ENCODE assay signal across 8 mouse cellular contexts in genomic region chr4:82508281-82508687, GRCm38 (mm10).
A peak's percentile ranks its signal among the peaks of the same experiment; 100 is the strongest.
DNase-seq lines count a peak whose midpoint lies in the region; ATAC-seq lines count a peak whose summit lies in the region.

No protein-coding gene starts in this region.

- ATAC-seq in embryonic facial prominence, embryonic 13.5 days (ENCODE audit: insufficient number of reproducible peaks, insufficient read depth, low FRiP score, low TSS enrichment, low read depth) = no peak
- no peak for ATAC-seq in hindbrain, embryonic 15.5 days (ENCODE audit: low FRiP score, low read depth)
- no peak for ATAC-seq in liver, embryonic 13.5 days (ENCODE audit: low read depth)

- H3K4me1 ChIP-seq in embryonic facial prominence, embryonic 13.5 days = peaks cover 56% of the 10 kb centered on the region
- H3K4me1 ChIP-seq in hindbrain, embryonic 15.5 days (replicated peaks) = peaks cover 36% of the 10 kb centered on the region
- H3K4me1 ChIP-seq in liver, embryonic 13.5 days (replicated peaks) = peaks cover 26% of the 10 kb centered on the region

- no peaks in the 10 kb centered on the region for H3K36me3 ChIP-seq in embryonic facial prominence, embryonic 13.5 days
- H3K36me3 ChIP-seq in hindbrain, embryonic 15.5 days = no peaks in the 10 kb centered on the region
- no peaks in the 10 kb centered on the region for H3K36me3 ChIP-seq in liver, embryonic 13.5 days

- no peaks in the 10 kb centered on the region for H3K27me3 ChIP-seq in embryonic facial prominence, embryonic 13.5 days
- H3K27me3 ChIP-seq in hindbrain, embryonic 15.5 days = 0 out of 2 replicates have a peak, but pooled peaks cover 8% of the 10 kb centered on the region
- H3K27me3 ChIP-seq in liver, embryonic 13.5 days = peaks cover 99% of the 10 kb centered on the region

- H3K9ac ChIP-seq in embryonic facial prominence, embryonic 13.5 days = peak overlapping the region; percentile 100
- H3K9ac ChIP-seq in hindbrain, embryonic 15.5 days = peak overlapping the region; percentile 56
- peak overlapping the region; percentile 57; the same call in 1 of the 2 replicates for H3K9ac ChIP-seq in liver, embryonic 13.5 days

- no peaks in the 10 kb centered on the region for H3K9me3 ChIP-seq in embryonic facial prominence, embryonic 13.5 days
- H3K9me3 ChIP-seq in hindbrain, embryonic 15.5 days = no peaks in the 10 kb centered on the region
- no peaks in the 10 kb centered on the region for H3K9me3 ChIP-seq in liver, embryonic 13.5 days (replicated peaks)

- peak overlapping the region; percentile 100 for H3K27ac ChIP-seq in embryonic facial prominence, embryonic 13.5 days
- peak overlapping the region; percentile 100 for H3K27ac ChIP-seq in hindbrain, embryonic 15.5 days (replicated peaks)
- H3K27ac ChIP-seq in liver, embryonic 13.5 days = peak overlapping the region; percentile 68

- H3K4me3 ChIP-seq in embryonic facial prominence, embryonic 13.5 days = peak overlapping the region; percentile 97
- H3K4me3 ChIP-seq in hindbrain, embryonic 15.5 days = peak overlapping the region; percentile 58
- peak overlapping the region; percentile 64 for H3K4me3 ChIP-seq in liver, embryonic 13.5 days (replicated peaks)

- H3K4me2 ChIP-seq in embryonic facial prominence, embryonic 13.5 days = peak overlapping the region; percentile 89
- H3K4me2 ChIP-seq in hindbrain, embryonic 15.5 days = peak overlapping the region; percentile 100
- peak overlapping the region; percentile 65 for H3K4me2 ChIP-seq in liver, embryonic 13.5 days

- peak; percentile 94 for DNase-seq in heart, adult 11 months
- no peak for DNase-seq in heart, adult 9 months (ENCODE audit: low spot score in 2 of 2)
- DNase-seq in liver, embryonic 13.5 days = no peak
- DNase-seq in c-Kit-positive CD71-positive TER-119-positive erythroid progenitor cells, embryonic 14.5 days (ENCODE audit: low spot score) = no peak
- no peak for DNase-seq in frontal cortex, postnatal 10 days (ENCODE audit: low spot score in 2 of 2)
- DNase-seq in adipocyte (ENCODE audit: low spot score) = no peak

- 13% methylated on average over 7 of the region's 7 CpGs for WGBS in embryonic facial prominence, embryonic 13.5 days
- 9% methylated on average over 7 of the region's 7 CpGs for WGBS in hindbrain, embryonic 15.5 days
- 22% methylated on average over 7 of the region's 7 CpGs for WGBS in liver, embryonic 13.5 days (ENCODE audit: insufficient replicate concordance)
